Mouse (Mus musculus) kidney, adult 2 months (tissue): ENCODE results near the gene Rbm10. TPM values are rescaled to one million over a fixed set of nuclear protein-coding genes. Genes with fewer than 3 reads are reported as not detected.

Experiments used
- DNase-seq: peaks from one replicate; pipeline ENCODE4 v3.0.0; 2021
- H3K27ac ChIP-seq: fragments of 200-500 bp; 2 replicates; pipeline ENCODE4 v1.5.1; 2012; ENCODE audit warnings: low read depth, low read length, control low read depth, inconsistent platforms; ENCODE audit not compliant: insufficient read depth
- H3K27me3 ChIP-seq: fragments of 200-500 bp; replicated peaks from 2 replicates; pipeline ENCODE4 v1.6.1; 2012; ENCODE audit warnings: mild to moderate bottlenecking, moderate library complexity, low read length, inconsistent platforms; ENCODE audit not compliant: control insufficient read depth, insufficient read depth
- H3K36me3 ChIP-seq: fragments of 200-500 bp; 2 replicates; pipeline ENCODE4 v1.6.1; 2012; ENCODE audit warnings: mild to moderate bottlenecking, moderate library complexity, low read length, inconsistent platforms; ENCODE audit not compliant: control insufficient read depth, insufficient read depth
- H3K4me1 ChIP-seq: fragments of 200-500 bp; 2 replicates; pipeline ENCODE4 v1.6.1; 2011; ENCODE audit warnings: low read length; ENCODE audit not compliant: control insufficient read depth, insufficient read depth
- H3K4me3 ChIP-seq: fragments of 200-500 bp; 2 replicates; pipeline ENCODE4 v1.5.1; 2011; ENCODE audit warnings: mild to moderate bottlenecking, low read depth, low read length, control low read depth; ENCODE audit not compliant: insufficient read depth
- CTCF ChIP-seq: fragments of 200-500 bp; conservative IDR thresholded peaks from 2 replicates; pipeline ENCODE4 v1.5.1; 2011; ENCODE audit warnings: low read depth, mild to moderate bottlenecking, control low read depth, low read length, moderate library complexity, mixed read lengths; ENCODE audit not compliant: insufficient read depth, insufficient read length
- POLR2A ChIP-seq: fragments of 200-500 bp; IDR thresholded peaks from one replicate; pipeline ENCODE4 v1.6.1; 2011; ENCODE audit warnings: low read depth, low read length, control low read depth
- WGBS: fragments of 180-500 bp; shearing (Covaris S2); methylation state at CpG from one replicate; pipeline ENCODE4 v1.1.7; 2018; 5-methylcytosine and 5-hydroxymethylcytosine counted together
- polyA plus RNA-seq: library from polyadenylated mRNA; depleted of rRNA; stranded (reverse); fragments of >200 nt; gene quantifications from 2 replicates; pipeline ENCODE4 v1.2.3, GENCODE M21; 2012

The Rbm10 gene
- polyA plus RNA-seq, 1 experiment: 39.2 TPM

- TF ChIP-seq CTCF (no peak), POLR2A (no peak)
- no peaks in the 10 kb centered on the region for H3K36me3 ChIP-seq
- peak overlapping the region; percentile 99 for H3K27ac ChIP-seq
- H3K4me3 ChIP-seq: peak overlapping the region; percentile 98
- H3K27me3 ChIP-seq: no peaks in the 10 kb centered on the region
- 6% methylated on average over 31 of the region's 31 CpGs for WGBS
- H3K4me1 ChIP-seq: peaks cover 2% of the 10 kb centered on the region; the same call in 1 of the 2 replicates
- no peak for DNase-seq
Observed at GRCm38 (mm10) chrX:20617903-20618399, 648 bp downstream of the Rbm10 start.

DNA sequence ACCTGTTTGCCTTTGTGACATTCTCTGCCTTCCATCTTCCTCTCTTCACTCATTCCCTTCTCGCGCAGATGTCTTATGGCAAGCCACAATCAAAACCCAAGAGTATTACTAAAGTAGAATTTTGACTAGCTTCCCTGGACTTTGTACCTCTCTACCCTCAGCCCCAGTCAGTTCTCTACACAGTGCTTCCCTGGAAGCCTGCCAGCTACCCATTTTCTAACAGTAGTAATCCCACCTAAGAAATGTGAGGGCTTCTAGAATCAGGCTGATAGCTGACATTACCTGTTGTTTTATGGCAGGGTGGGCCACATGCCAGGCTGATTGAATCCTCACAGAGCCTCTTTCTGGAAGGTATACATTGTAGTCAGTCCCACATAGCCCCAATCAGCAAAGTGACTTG is 20.8 kb downstream of the Rbm10 start:
- no peak overlapping the region for H3K4me3 ChIP-seq
- no peaks in the 10 kb centered on the region; the same call in 1 of the 2 replicates for H3K36me3 ChIP-seq
- H3K4me1 ChIP-seq: peaks cover 6% of the 10 kb centered on the region; the same call in 1 of the 2 replicates
- TF ChIP-seq CTCF: no peak
- TF ChIP-seq POLR2A: no peak
- no peak overlapping the region for H3K27ac ChIP-seq
- peak; percentile 49 for DNase-seq
- no peaks in the 10 kb centered on the region for H3K27me3 ChIP-seq
- WGBS: 56% methylated on average over 2 of the region's 2 CpGs

- Histone ChIP-seq H3K27ac (no peak overlapping the region), H3K27me3 (no peaks in the 10 kb centered on the region), H3K4me1 (no peaks in the 10 kb centered on the region), H3K36me3 (no peaks in the 10 kb centered on the region; the same call in 1 of the 2 replicates), H3K4me3 (no peak overlapping the region)
- no peak for DNase-seq
- 54% methylated on average over 5 of the region's 5 CpGs for WGBS
- TF ChIP-seq POLR2A (no peak), CTCF (no peak)
Observed at GRCm38 (mm10) chrX:20644780-20645179, 27.5 kb downstream of the Rbm10 start.

- Histone ChIP-seq H3K4me1 (no peaks in the 10 kb centered on the region), H3K27me3 (no peaks in the 10 kb centered on the region), H3K4me3 (no peak overlapping the region), H3K27ac (no peak overlapping the region), H3K36me3 (no peaks in the 10 kb centered on the region)
- TF ChIP-seq CTCF (no peak), POLR2A (no peak)
- no peak for DNase-seq
- WGBS: 15% methylated on average over 5 of the region's 5 CpGs
Observed at GRCm38 (mm10) chrX:20657593-20657992, 40.3 kb downstream of the Rbm10 start.

DNA sequence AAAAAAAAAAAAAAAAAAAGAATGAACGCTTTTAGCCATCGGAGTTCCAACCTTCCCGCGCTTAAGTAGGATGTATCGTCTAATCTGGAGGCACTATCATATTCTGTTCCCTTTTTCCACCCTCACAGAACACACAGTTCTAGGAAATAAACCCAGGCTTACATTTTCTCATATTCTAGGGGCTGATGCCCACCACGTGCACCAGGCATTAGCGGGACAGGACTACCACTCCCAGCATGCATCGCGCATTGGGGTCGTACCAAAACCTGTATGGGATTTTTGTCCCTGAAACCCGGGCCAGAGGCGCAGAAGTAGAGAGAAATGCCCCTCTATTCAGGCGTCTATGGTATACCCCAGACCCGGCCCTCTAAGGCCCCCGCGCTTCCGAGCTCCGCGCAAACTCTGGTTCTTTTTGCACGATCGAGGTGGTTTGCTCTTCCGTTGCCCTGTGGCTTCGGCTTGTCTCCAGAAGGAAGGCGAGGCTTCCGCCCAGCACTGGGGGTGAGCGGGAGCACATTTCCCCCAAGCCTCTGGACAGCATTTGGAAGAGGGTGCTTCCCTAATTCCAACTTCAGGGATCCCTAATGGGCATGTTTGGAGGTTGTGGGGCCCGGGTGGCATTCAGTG is 40.8 kb downstream of the Rbm10 start, which contains the start of gene Uba1:
Uba1 (plus strand) TSS at position 301 of the 627 bp plus-strand sequence.
- 2% methylated on average over 27 of the region's 27 CpGs for WGBS
- H3K27ac ChIP-seq: 0 out of 2 replicates have a peak within 1 kb of the TSS, but pooled peaks have one; percentile 20

GRCm38 (mm10) chrX:20658891-20659406 is 41.6 kb downstream of the Rbm10 start:
- Histone ChIP-seq H3K27ac (no peak overlapping the region), H3K4me1 (peaks cover 3% of the 10 kb centered on the region; the same call in 1 of the 2 replicates), H3K36me3 (no peaks in the 10 kb centered on the region), H3K4me3 (peak overlapping the region; percentile 89), H3K27me3 (no peaks in the 10 kb centered on the region)
- peak; percentile 21 for DNase-seq
- 0% methylated on average over 24 of the region's 24 CpGs for WGBS
- TF ChIP-seq CTCF (no peak), POLR2A (no peak)

More for the DNA sequence above, 40.8 kb downstream of the Rbm10 start, which contains the start of gene Uba1:
- H3K4me1 ChIP-seq: no peaks in the 10 kb centered on the region
- peak; percentile 79 for DNase-seq
- H3K4me3 ChIP-seq: peak within 1 kb of the TSS; percentile 89
- no peak for TF ChIP-seq CTCF
- H3K36me3 ChIP-seq: no peaks in the 10 kb centered on the region
- H3K27me3 ChIP-seq: no peaks in the 10 kb centered on the region

- Histone ChIP-seq H3K27me3 (no peaks in the 10 kb centered on the region), H3K27ac (no peak overlapping the region), H3K4me3 (no peak overlapping the region), H3K4me1 (peaks cover 3% of the 10 kb centered on the region; the same call in 1 of the 2 replicates), H3K36me3 (no peaks in the 10 kb centered on the region)
- WGBS: 4% methylated on average over 5 of the region's 5 CpGs
- no peak for DNase-seq
- no peak for TF ChIP-seq POLR2A
- no peak for TF ChIP-seq CTCF
Observed at GRCm38 (mm10) chrX:20662317-20662715, 45.0 kb downstream of the Rbm10 start.
